Mouse (Mus musculus) heart, embryonic 15.5 days (tissue): Measurements from ENCODE around the gene Gnas. TPM values are rescaled to one million over a fixed set of nuclear protein-coding genes. Genes with fewer than 3 reads are reported as not detected.
A peak's percentile ranks its signal among the peaks of the same experiment; 100 is the strongest.

Source experiments
- ATAC-seq: fragments of 200-750 bp; cut with Nextera tagmentation; replicated peaks from 2 replicates; pipeline ENCODE4 v1.8.0; 2017; ENCODE audit warnings: low read depth, moderate TSS enrichment; ENCODE audit not compliant: insufficient number of reproducible peaks, insufficient read depth, low FRiP score
- H3K27ac ChIP-seq: fragments of 300-500 bp; sonication (generic); 2 replicates; pipeline ENCODE4 v1.5.1; 2015; ENCODE audit warnings: mild to moderate bottlenecking, inconsistent platforms
- H3K27me3 ChIP-seq: fragments of 300-500 bp; sonication (generic); 2 replicates; pipeline ENCODE4 v1.6.1; 2015; ENCODE audit warnings: inconsistent platforms
- H3K36me3 ChIP-seq: fragments of 300-500 bp; sonication (generic); 2 replicates; pipeline ENCODE4 v1.6.1; 2015; ENCODE audit warnings: mild to moderate bottlenecking, inconsistent platforms
- H3K4me1 ChIP-seq: fragments of 300-500 bp; sonication (generic); replicated peaks from 2 replicates; pipeline ENCODE4 v1.6.1; 2015; ENCODE audit warnings: inconsistent platforms
- H3K4me2 ChIP-seq: fragments of 300-500 bp; sonication (generic); 2 replicates; pipeline ENCODE4 v1.6.1; 2015; ENCODE audit warnings: inconsistent platforms, mild to moderate bottlenecking, moderate library complexity
- H3K4me3 ChIP-seq: fragments of 300-500 bp; sonication (generic); 2 replicates; pipeline ENCODE4 v1.5.1; 2015; ENCODE audit warnings: mild to moderate bottlenecking, inconsistent platforms
- H3K9ac ChIP-seq: fragments of 300-500 bp; sonication (generic); 2 replicates; pipeline ENCODE4 v1.6.1; 2015; ENCODE audit warnings: mild to moderate bottlenecking, inconsistent platforms
- H3K9me3 ChIP-seq: fragments of 300-500 bp; sonication (generic); replicated peaks from 2 replicates; pipeline ENCODE4 v1.6.1; 2016; ENCODE audit warnings: inconsistent platforms
- WGBS: fragments of 180-500 bp; shearing (Covaris S2); methylation state at CpG from one replicate; pipeline ENCODE4 v1.1.7; 2015; ENCODE audit warnings: mixed read lengths; 5-methylcytosine and 5-hydroxymethylcytosine counted together
- polyA plus RNA-seq: library from polyadenylated mRNA; unstranded; fragments of >200 nt; fragmentation: Nextera tagmentation; extraction: Ambion mirVana; gene quantifications from 2 replicates; pipeline ENCODE4 v1.2.1, GENCODE M21; 2015

Gene Gnas
- polyA plus RNA-seq, 1 experiment from 2014 or later, result 1,401 TPM

GRCm38 (mm10) chr2:174273131-174273530 is 11.0 kb upstream of the Gnas start:
- ATAC-seq, result no peak
- Histone ChIP-seq H3K9ac (no peak overlapping the region), H3K36me3 (0 out of 2 replicates have a peak, but pooled peaks cover 3% of the 10 kb centered on the region), H3K4me1 (peaks cover 44% of the 10 kb centered on the region), H3K27ac (peak overlapping the region; percentile 50), H3K4me3 (no peak overlapping the region), H3K9me3 (no peaks in the 10 kb centered on the region), H3K27me3 (no peaks in the 10 kb centered on the region), H3K4me2 (no peak overlapping the region)
- WGBS, result 75% methylated on average over 5 of the region's 5 CpGs

GRCm38 (mm10) chr2:174273961-174274360 is 10.2 kb upstream of the Gnas start:
- Histone ChIP-seq H3K4me2 (no peak overlapping the region), H3K27me3 (no peaks in the 10 kb centered on the region), H3K9me3 (no peaks in the 10 kb centered on the region), H3K4me1 (peaks cover 44% of the 10 kb centered on the region), H3K27ac (peak overlapping the region; percentile 50), H3K4me3 (no peak overlapping the region), H3K36me3 (0 out of 2 replicates have a peak, but pooled peaks cover 5% of the 10 kb centered on the region), H3K9ac (no peak overlapping the region)
- WGBS, result 36% methylated on average over 2 of the region's 2 CpGs
- ATAC-seq, result no peak

- H3K27ac ChIP-seq, result no peak overlapping the region
- no peak overlapping the region for H3K4me3 ChIP-seq
- whole genome bisulfite sequencing, result 62% methylated on average over 8 of the region's 8 CpGs
- H3K9me3 ChIP-seq, result 0 out of 2 replicates have a peak, but pooled peaks cover 4% of the 10 kb centered on the region
- H3K4me2 ChIP-seq, result no peak overlapping the region
- ATAC-seq, result no peak
- no peak overlapping the region for H3K9ac ChIP-seq
- H3K4me1 ChIP-seq, result peaks cover 5% of the 10 kb centered on the region; the same call in 1 of the 2 replicates
- peaks cover 17% of the 10 kb centered on the region for H3K27me3 ChIP-seq
- H3K36me3 ChIP-seq, result peaks cover 28% of the 10 kb centered on the region
Observed at GRCm38 (mm10) chr2:174279771-174280170, 4.3 kb upstream of the Gnas start.

- Histone ChIP-seq H3K4me1 (0 out of 2 replicates have a peak, but pooled peaks cover 2% of the 10 kb centered on the region), H3K27ac (no peak overlapping the region), H3K4me2 (peak overlapping the region; percentile 52), H3K9me3 (0 out of 2 replicates have a peak, but pooled peaks cover 4% of the 10 kb centered on the region), H3K9ac (no peak overlapping the region), H3K36me3 (peaks cover 47% of the 10 kb centered on the region), H3K27me3 (peaks cover 45% of the 10 kb centered on the region), H3K4me3 (peak overlapping the region; percentile 34)
- ATAC-seq, result no peak
- WGBS, result 49% methylated on average over 11 of the region's 11 CpGs
Observed at GRCm38 (mm10) chr2:174283341-174283740, 779 bp upstream of the Gnas start.

- H3K27ac ChIP-seq, result no peak overlapping the region
- peak overlapping the region; percentile 34 for H3K4me3 ChIP-seq
- H3K36me3 ChIP-seq, result peaks cover 47% of the 10 kb centered on the region
- 0 out of 2 replicates have a peak, but pooled peaks cover 2% of the 10 kb centered on the region for H3K4me1 ChIP-seq
- WGBS, result 47% methylated on average over 58 of the region's 58 CpGs
- peak overlapping the region; percentile 52 for H3K4me2 ChIP-seq
- H3K9ac ChIP-seq, result no peak overlapping the region
- peaks cover 57% of the 10 kb centered on the region for H3K27me3 ChIP-seq
- 0 out of 2 replicates have a peak, but pooled peaks cover 4% of the 10 kb centered on the region for H3K9me3 ChIP-seq
- no peak for ATAC-seq
Observed at GRCm38 (mm10) chr2:174284807-174285457, 812 bp downstream of the Gnas start.

- ATAC-seq, result no peak
- H3K36me3 ChIP-seq, result peaks cover 47% of the 10 kb centered on the region
- H3K4me1 ChIP-seq, result peaks cover 6% of the 10 kb centered on the region; the same call in 1 of the 2 replicates
- no peak overlapping the region for H3K9ac ChIP-seq
- H3K27me3 ChIP-seq, result peaks cover 57% of the 10 kb centered on the region
- peak overlapping the region; percentile 34 for H3K4me3 ChIP-seq
- no peak overlapping the region for H3K27ac ChIP-seq
- H3K4me2 ChIP-seq, result no peak overlapping the region
- WGBS, result 50% methylated on average over 34 of the region's 34 CpGs
- 0 out of 2 replicates have a peak, but pooled peaks cover 4% of the 10 kb centered on the region for H3K9me3 ChIP-seq
Observed at GRCm38 (mm10) chr2:174285921-174286470, 1.9 kb downstream of the Gnas start.

GRCm38 (mm10) chr2:174287921-174288320 is 3.8 kb downstream of the Gnas start:
- H3K36me3 ChIP-seq, result peaks cover 40% of the 10 kb centered on the region
- H3K27me3 ChIP-seq, result peaks cover 50% of the 10 kb centered on the region
- ATAC-seq, result no peak
- no peak overlapping the region for H3K4me2 ChIP-seq
- peaks cover 20% of the 10 kb centered on the region for H3K4me1 ChIP-seq
- WGBS, result 38% methylated on average over 7 of the region's 7 CpGs
- H3K9me3 ChIP-seq, result 0 out of 2 replicates have a peak, but pooled peaks cover 4% of the 10 kb centered on the region
- no peak overlapping the region for H3K27ac ChIP-seq
- H3K4me3 ChIP-seq, result no peak overlapping the region
- no peak overlapping the region for H3K9ac ChIP-seq

- Histone ChIP-seq H3K27me3 (peaks cover 47% of the 10 kb centered on the region), H3K4me1 (peaks cover 26% of the 10 kb centered on the region), H3K4me2 (no peak overlapping the region), H3K9me3 (0 out of 2 replicates have a peak, but pooled peaks cover 4% of the 10 kb centered on the region), H3K9ac (no peak overlapping the region), H3K36me3 (peaks cover 34% of the 10 kb centered on the region), H3K4me3 (no peak overlapping the region), H3K27ac (no peak overlapping the region)
- no peak for ATAC-seq
- WGBS, result 55% methylated on average over 12 of the region's 12 CpGs
Observed at GRCm38 (mm10) chr2:174288673-174289430, 4.7 kb downstream of the Gnas start.

- Histone ChIP-seq H3K27me3 (peaks cover 27% of the 10 kb centered on the region), H3K27ac (0 out of 2 replicates have a peak overlapping the region, but pooled peaks have one; percentile 3), H3K4me3 (no peak overlapping the region), H3K4me1 (peaks cover 25% of the 10 kb centered on the region), H3K9ac (0 out of 2 replicates have a peak overlapping the region, but pooled peaks have one; percentile 8), H3K36me3 (peaks cover 11% of the 10 kb centered on the region), H3K9me3 (0 out of 2 replicates have a peak, but pooled peaks cover under 1% of the 10 kb centered on the region), H3K4me2 (peak overlapping the region; percentile 56)
- ATAC-seq, result no peak
- 66% methylated on average over 8 of the region's 8 CpGs for WGBS
Observed at GRCm38 (mm10) chr2:174291029-174291661, 7.0 kb downstream of the Gnas start.

- Histone ChIP-seq H3K36me3 (peaks cover 7% of the 10 kb centered on the region; the same call in 1 of the 2 replicates), H3K27me3 (peaks cover 22% of the 10 kb centered on the region), H3K4me3 (0 out of 2 replicates have a peak overlapping the region, but pooled peaks have one; percentile 1), H3K27ac (0 out of 2 replicates have a peak overlapping the region, but pooled peaks have one; percentile 3), H3K9ac (0 out of 2 replicates have a peak overlapping the region, but pooled peaks have one; percentile 8), H3K4me2 (peak overlapping the region; percentile 56), H3K9me3 (0 out of 2 replicates have a peak, but pooled peaks cover 3% of the 10 kb centered on the region), H3K4me1 (peaks cover 28% of the 10 kb centered on the region)
- WGBS, result 54% methylated on average over 2 of the region's 2 CpGs
- ATAC-seq, result no peak
Observed at GRCm38 (mm10) chr2:174291662-174292030, 7.5 kb downstream of the Gnas start.
